Mouse (Mus musculus) kidney, embryonic 16.5 days (tissue): ENCODE data around the gene Cdc42bpg. TPM values are rescaled to one million over a fixed set of nuclear protein-coding genes. Genes with fewer than 3 reads are reported as not detected.

ENCODE experiments used
- ATAC-seq: fragments of 200-750 bp; cut with Nextera tagmentation; 2 replicates; pipeline ENCODE4 v1.8.0; 2017; ENCODE audit warnings: moderate TSS enrichment; ENCODE audit not compliant: low FRiP score, low TSS enrichment
- H3K27ac ChIP-seq: fragments of 300-500 bp; sonication (generic); 2 replicates; pipeline ENCODE4 v1.5.1; 2014; ENCODE audit warnings: low read length
- H3K27me3 ChIP-seq: fragments of 300-500 bp; sonication (generic); 2 replicates; pipeline ENCODE4 v1.6.1; 2014; ENCODE audit warnings: low read length, control low read depth, mixed read lengths; ENCODE audit not compliant: insufficient read depth
- H3K36me3 ChIP-seq: fragments of 300-500 bp; sonication (generic); 2 replicates; pipeline ENCODE4 v1.6.1; 2014; ENCODE audit warnings: low read length, control low read depth, mixed read lengths; ENCODE audit not compliant: insufficient read depth
- H3K4me1 ChIP-seq: fragments of 300-500 bp; sonication (generic); 2 replicates; pipeline ENCODE4 v1.6.1; 2014; ENCODE audit warnings: low read length, control low read depth, mixed read lengths; ENCODE audit not compliant: insufficient read depth
- H3K4me2 ChIP-seq: fragments of 300-500 bp; sonication (generic); replicated peaks from 2 replicates; pipeline ENCODE4 v1.6.1; 2014; ENCODE audit warnings: low read depth, low read length
- H3K4me3 ChIP-seq: fragments of 300-500 bp; sonication (generic); 2 replicates; pipeline ENCODE4 v1.5.1; 2014; ENCODE audit warnings: mild to moderate bottlenecking, low read length
- H3K9ac ChIP-seq: fragments of 300-500 bp; sonication (generic); replicated peaks from 2 replicates; pipeline ENCODE4 v1.6.1; 2014; ENCODE audit warnings: low read length
- H3K9me3 ChIP-seq: fragments of 300-500 bp; sonication (generic); 2 replicates; pipeline ENCODE4 v1.6.1; 2016; ENCODE audit warnings: low read length, control low read depth
- WGBS: fragments of 180-500 bp; shearing (Covaris S2); extraction: QIAGEN DNeasy Blood & Tissue Kit; methylation state at CpG from one replicate; pipeline ENCODE4 v1.1.7; 2014; 5-methylcytosine and 5-hydroxymethylcytosine counted together
- polyA plus RNA-seq: library from polyadenylated mRNA; unstranded; fragments of >200 nt; fragmentation: Nextera tagmentation; extraction: Ambion mirVana; gene quantifications from 2 replicates; pipeline ENCODE4 v1.2.1, GENCODE M21; 2015

Gene Cdc42bpg
- 0.80 and 1.5 TPM in 2 replicates for polyA plus RNA-seq

GRCm38 (mm10) chr19:6306137-6306551, at the start of gene Cdc42bpg:
Gene Cdc42bpg, plus strand, starts transcription at chr19:6306456.
- peak within 1 kb of the TSS; percentile 85 for H3K9ac ChIP-seq
- WGBS, result under 1% methylated on average over 36 of the region's 38 CpGs
- peak within 1 kb of the TSS; percentile 66 for H3K4me2 ChIP-seq
- peaks cover 14% of the 10 kb centered on the region for H3K4me1 ChIP-seq
- H3K4me3 ChIP-seq, result peak within 1 kb of the TSS; percentile 70
- no peaks in the 10 kb centered on the region for H3K9me3 ChIP-seq
- no peaks in the 10 kb centered on the region for H3K27me3 ChIP-seq
- no peaks in the 10 kb centered on the region; the same call in 1 of the 2 replicates for H3K36me3 ChIP-seq
- H3K27ac ChIP-seq, result peak within 1 kb of the TSS; percentile 87
- peak; percentile 81 for ATAC-seq

- Histone ChIP-seq H3K27me3 (no peaks in the 10 kb centered on the region), H3K4me2 (no peak overlapping the region), H3K36me3 (peaks cover 60% of the 10 kb centered on the region), H3K4me3 (no peak overlapping the region), H3K27ac (no peak overlapping the region), H3K4me1 (peaks cover 7% of the 10 kb centered on the region; the same call in 1 of the 2 replicates), H3K9me3 (peaks cover 6% of the 10 kb centered on the region; the same call in 1 of the 2 replicates), H3K9ac (no peak overlapping the region)
- 62% methylated on average over 2 of the region's 2 CpGs for WGBS
- no peak for ATAC-seq
These were observed 45.8 kb upstream of the Cdc42bpg start for GRCm38 (mm10) chr19:6260428-6260827.

DNA sequence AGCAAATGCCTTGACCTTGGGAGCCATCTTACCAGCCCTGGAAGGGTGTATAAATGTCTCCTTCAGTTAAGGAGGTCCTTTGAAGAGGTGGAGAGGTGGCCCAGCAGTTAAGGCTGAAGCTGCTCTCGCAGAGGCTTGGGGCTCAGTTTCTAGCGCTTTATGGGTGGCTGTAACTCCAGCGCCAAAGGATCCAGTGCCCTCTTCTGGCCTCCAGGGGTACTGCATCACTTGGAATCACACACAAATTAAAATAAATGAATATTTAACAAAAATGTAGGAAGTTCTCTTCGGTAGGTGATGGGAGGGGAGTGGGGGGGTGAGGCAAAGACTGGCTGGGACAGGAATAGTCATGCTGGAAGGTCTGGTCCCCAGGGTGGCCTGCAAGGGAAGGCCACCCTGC, 45.3 kb upstream of the Cdc42bpg start:
- no peak overlapping the region for H3K4me3 ChIP-seq
- H3K4me2 ChIP-seq, result no peak overlapping the region
- no peak overlapping the region for H3K27ac ChIP-seq
- ATAC-seq, result no peak
- H3K27me3 ChIP-seq, result no peaks in the 10 kb centered on the region
- 89% methylated on average over 4 of the region's 4 CpGs for WGBS
- H3K9ac ChIP-seq, result no peak overlapping the region
- H3K9me3 ChIP-seq, result peaks cover 6% of the 10 kb centered on the region; the same call in 1 of the 2 replicates
- H3K4me1 ChIP-seq, result peaks cover 7% of the 10 kb centered on the region; the same call in 1 of the 2 replicates
- H3K36me3 ChIP-seq, result peaks cover 55% of the 10 kb centered on the region

GRCm38 (mm10) chr19:6261379-6261778, 44.9 kb upstream of the Cdc42bpg start:
- no peak overlapping the region for H3K27ac ChIP-seq
- H3K9ac ChIP-seq, result no peak overlapping the region
- peaks cover 6% of the 10 kb centered on the region; the same call in 1 of the 2 replicates for H3K9me3 ChIP-seq
- peaks cover 7% of the 10 kb centered on the region; the same call in 1 of the 2 replicates for H3K4me1 ChIP-seq
- no peak overlapping the region for H3K4me3 ChIP-seq
- WGBS, result 89% methylated on average over 14 of the region's 14 CpGs
- no peak for ATAC-seq
- H3K27me3 ChIP-seq, result no peaks in the 10 kb centered on the region
- H3K4me2 ChIP-seq, result no peak overlapping the region
- peaks cover 50% of the 10 kb centered on the region for H3K36me3 ChIP-seq

DNA sequence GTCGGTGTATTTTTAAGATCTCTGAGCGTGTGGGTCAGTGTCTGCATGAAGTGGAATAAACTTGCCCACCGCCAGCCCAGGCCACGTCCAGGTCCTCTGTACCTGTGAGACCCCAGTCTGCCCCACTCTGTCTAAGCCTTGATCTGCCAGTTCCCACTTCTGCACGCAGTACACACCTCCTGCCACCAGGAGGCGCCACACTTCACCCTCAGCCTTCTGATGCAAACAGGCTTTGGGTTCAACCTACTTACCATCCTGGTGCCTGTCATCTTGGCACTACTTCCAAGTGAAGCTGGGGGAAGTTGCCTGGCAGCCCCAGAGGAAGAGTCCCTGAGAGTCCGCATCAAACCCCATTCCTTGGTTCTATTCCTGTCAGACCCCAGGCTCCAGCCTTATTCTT, 44.0 kb upstream of the Cdc42bpg start:
- Histone ChIP-seq H3K36me3 (peaks cover 42% of the 10 kb centered on the region), H3K4me3 (no peak overlapping the region), H3K9ac (no peak overlapping the region), H3K9me3 (peaks cover 6% of the 10 kb centered on the region; the same call in 1 of the 2 replicates), H3K27ac (no peak overlapping the region), H3K4me2 (no peak overlapping the region), H3K27me3 (no peaks in the 10 kb centered on the region), H3K4me1 (peaks cover 7% of the 10 kb centered on the region; the same call in 1 of the 2 replicates)
- no peak for ATAC-seq
- WGBS, result 68% methylated on average over 7 of the region's 7 CpGs

GRCm38 (mm10) chr19:6262839-6263433, 43.3 kb upstream of the Cdc42bpg start:
- peaks cover 6% of the 10 kb centered on the region; the same call in 1 of the 2 replicates for H3K9me3 ChIP-seq
- H3K4me2 ChIP-seq, result peak overlapping the region; percentile 23; the same call in 1 of the 2 replicates
- peak; percentile 60; the same call in 1 of the 2 replicates for ATAC-seq
- H3K4me3 ChIP-seq, result no peak overlapping the region
- H3K27me3 ChIP-seq, result no peaks in the 10 kb centered on the region
- 70% methylated on average over 8 of the region's 8 CpGs for WGBS
- H3K4me1 ChIP-seq, result peaks cover 7% of the 10 kb centered on the region; the same call in 1 of the 2 replicates
- H3K27ac ChIP-seq, result peak overlapping the region; percentile 57; the same call in 1 of the 2 replicates
- H3K9ac ChIP-seq, result no peak overlapping the region; the same call in 1 of the 2 replicates
- H3K36me3 ChIP-seq, result peaks cover 36% of the 10 kb centered on the region

DNA sequence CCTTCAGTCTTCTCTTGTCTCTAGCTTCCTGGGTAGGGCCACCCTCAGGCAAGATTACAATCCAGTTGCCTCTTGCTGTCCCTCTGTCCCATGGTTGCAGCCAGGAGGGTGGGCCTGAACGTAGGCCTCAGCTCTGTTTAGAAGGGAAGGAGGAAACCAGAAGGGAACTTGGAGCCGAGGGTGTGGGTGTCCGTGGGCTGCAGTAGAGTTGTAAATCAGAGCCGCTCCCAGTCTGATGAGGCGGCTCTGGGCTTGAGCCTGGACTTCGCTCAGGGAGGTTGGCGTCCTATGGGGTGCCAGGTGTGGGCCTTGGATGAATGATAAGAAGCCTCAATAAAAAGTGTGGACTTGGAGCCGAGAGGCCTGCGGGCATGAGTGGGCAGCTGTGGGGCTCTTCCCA, 42.1 kb upstream of the Cdc42bpg start:
- peaks cover 7% of the 10 kb centered on the region; the same call in 1 of the 2 replicates for H3K4me1 ChIP-seq
- H3K4me3 ChIP-seq, result no peak overlapping the region
- no peak overlapping the region for H3K27ac ChIP-seq
- H3K4me2 ChIP-seq, result peak overlapping the region; percentile 23; the same call in 1 of the 2 replicates
- H3K27me3 ChIP-seq, result no peaks in the 10 kb centered on the region
- peaks cover 6% of the 10 kb centered on the region; the same call in 1 of the 2 replicates for H3K9me3 ChIP-seq
- H3K9ac ChIP-seq, result peak overlapping the region; percentile 28; the same call in 1 of the 2 replicates
- ATAC-seq, result no peak
- peaks cover 25% of the 10 kb centered on the region for H3K36me3 ChIP-seq
- WGBS, result 39% methylated on average over 9 of the region's 9 CpGs

DNA sequence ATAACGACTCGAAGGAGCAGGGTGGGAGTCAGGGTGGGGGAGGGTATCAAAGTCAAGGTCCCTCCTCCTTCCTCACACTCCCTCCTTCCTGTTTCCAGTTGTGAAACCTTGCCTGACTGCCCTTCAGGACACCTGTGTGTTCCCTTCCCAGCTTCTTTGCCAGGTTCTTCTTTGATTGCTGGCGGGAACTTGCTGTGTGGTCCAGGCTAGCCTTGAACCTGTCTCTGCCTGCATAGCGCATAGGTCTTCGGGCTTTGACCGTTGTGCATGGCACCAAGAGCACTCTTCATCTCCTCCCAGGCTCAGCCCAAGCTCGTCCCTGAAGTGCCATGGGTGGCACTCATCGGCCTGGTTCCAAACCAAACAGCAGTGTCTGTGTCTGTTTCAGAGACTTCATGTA, 41.3 kb upstream of the Cdc42bpg start:
- no peak for ATAC-seq
- Histone ChIP-seq H3K4me3 (no peak overlapping the region), H3K36me3 (peaks cover 22% of the 10 kb centered on the region), H3K4me1 (peaks cover 7% of the 10 kb centered on the region; the same call in 1 of the 2 replicates), H3K9me3 (peaks cover 6% of the 10 kb centered on the region; the same call in 1 of the 2 replicates), H3K27me3 (no peaks in the 10 kb centered on the region), H3K27ac (no peak overlapping the region), H3K4me2 (no peak overlapping the region), H3K9ac (no peak overlapping the region)
- WGBS, result 78% methylated on average over 8 of the region's 8 CpGs

DNA sequence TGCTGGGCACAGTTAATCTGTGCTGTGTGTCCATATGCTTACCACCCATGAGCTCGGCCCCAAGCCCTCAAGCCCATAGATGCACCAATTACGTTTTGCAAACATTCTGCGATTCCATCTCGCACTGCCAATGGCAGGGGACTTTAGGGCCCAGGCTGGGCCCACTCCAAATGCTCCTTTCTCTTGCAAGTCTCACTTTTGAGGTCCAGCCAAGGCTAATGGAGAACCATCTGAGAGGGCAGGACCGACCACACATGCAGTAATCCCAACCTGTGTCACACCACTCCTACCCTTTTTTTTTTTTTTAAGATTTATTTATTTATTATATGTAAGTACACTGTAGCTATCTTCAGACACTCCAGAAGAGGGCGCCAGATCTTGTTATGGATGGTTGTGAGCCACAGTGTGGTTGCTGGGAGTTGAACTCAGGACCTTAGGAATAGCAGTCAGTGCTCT, 40.5 kb upstream of the Cdc42bpg start:
- Histone ChIP-seq H3K27ac (no peak overlapping the region), H3K9ac (no peak overlapping the region), H3K4me2 (no peak overlapping the region), H3K4me1 (peaks cover 7% of the 10 kb centered on the region; the same call in 1 of the 2 replicates), H3K36me3 (peaks cover 14% of the 10 kb centered on the region), H3K9me3 (peaks cover 3% of the 10 kb centered on the region; the same call in 1 of the 2 replicates), H3K27me3 (no peaks in the 10 kb centered on the region), H3K4me3 (no peak overlapping the region)
- no peak for ATAC-seq
- 79% methylated on average over 6 of the region's 6 CpGs for WGBS
